Mouse (Mus musculus) lung, embryonic 14.5 days (tissue): ENCODE results near the gene Sec1. TPM values are rescaled to one million over a fixed set of nuclear protein-coding genes. Genes with fewer than 3 reads are reported as not detected.

Experiments
- ATAC-seq: fragments of 200-750 bp; cut with Nextera tagmentation; 2 replicates; pipeline ENCODE4 v1.8.0; 2017; ENCODE audit warnings: mild to moderate bottlenecking, moderate TSS enrichment, moderate library complexity; ENCODE audit not compliant: insufficient read depth
- DNase-seq: peaks from one replicate; pipeline ENCODE4 v3.0.0-alpha.2; 2015
- H3K27ac ChIP-seq: fragments of 300-500 bp; sonication (generic); 2 replicates; pipeline ENCODE4 v1.5.1; 2014; ENCODE audit warnings: low read depth, mild to moderate bottlenecking, moderate library complexity
- H3K27me3 ChIP-seq: fragments of 300-500 bp; sonication (generic); 2 replicates; pipeline ENCODE4 v1.6.1; 2014; ENCODE audit warnings: low read length, control low read depth; ENCODE audit not compliant: insufficient read depth
- H3K36me3 ChIP-seq: fragments of 300-500 bp; sonication (generic); 2 replicates; pipeline ENCODE4 v1.6.1; 2014; ENCODE audit warnings: control low read depth; ENCODE audit not compliant: insufficient read depth
- H3K4me1 ChIP-seq: fragments of 300-500 bp; sonication (generic); 2 replicates; pipeline ENCODE4 v1.6.1; 2014; ENCODE audit warnings: antibody characterized with exemption, control low read depth; ENCODE audit not compliant: insufficient read depth
- H3K4me2 ChIP-seq: fragments of 300-500 bp; sonication (generic); 2 replicates; pipeline ENCODE4 v1.6.1; 2014; ENCODE audit warnings: mild to moderate bottlenecking
- H3K4me3 ChIP-seq: fragments of 300-500 bp; sonication (generic); 2 replicates; pipeline ENCODE4 v1.5.1; 2014; ENCODE audit warnings: low read depth, low read length
- H3K9ac ChIP-seq: fragments of 300-500 bp; sonication (generic); 2 replicates; pipeline ENCODE4 v1.6.1; 2014
- H3K9me3 ChIP-seq: fragments of 300-500 bp; sonication (generic); 2 replicates; pipeline ENCODE4 v1.6.1; 2016; ENCODE audit warnings: low read depth, low read length, control low read depth
- CTCF ChIP-seq: IDR thresholded peaks from 2 replicates; pipeline ENCODE4 v1.5.1; 2016; ENCODE audit warnings: antibody characterized with exemption, low read depth
- WGBS: fragments of 180-500 bp; shearing (Covaris S2); extraction: QIAGEN DNeasy Blood & Tissue Kit; methylation state at CpG from one replicate; pipeline ENCODE4 v1.1.7; 2014; 5-methylcytosine and 5-hydroxymethylcytosine counted together
- polyA plus RNA-seq: library from polyadenylated mRNA; unstranded; fragments of >200 nt; fragmentation: Nextera tagmentation; extraction: Ambion mirVana; gene quantifications from 2 replicates; pipeline ENCODE4 v1.2.1, GENCODE M21; 2014

Sec1 gene
- polyA plus RNA-seq, 1 experiment from 2014 or later = not detected

DNA sequence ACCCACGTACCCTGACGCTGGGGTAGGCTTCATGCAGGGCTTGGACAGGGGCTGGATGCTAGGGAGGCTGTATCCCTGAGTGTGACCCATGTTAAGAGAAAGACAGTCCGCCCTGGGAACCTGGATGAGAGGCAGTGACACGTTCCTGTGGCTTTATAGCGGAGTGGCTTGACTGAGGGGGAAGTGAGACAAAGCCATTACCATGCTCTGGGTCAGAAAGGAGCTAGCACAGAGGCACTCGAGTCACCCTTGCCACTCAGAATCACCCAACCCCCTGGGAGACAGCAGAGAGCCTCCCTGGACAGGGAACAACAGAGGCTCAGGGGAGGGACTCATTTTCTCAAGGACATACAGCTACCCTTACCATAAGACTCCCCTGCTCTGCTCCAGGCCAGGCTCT lies 5.1 kb downstream of the Sec1 start:
- TF ChIP-seq CTCF = no peak
- Histone ChIP-seq H3K27ac (no peak overlapping the region), H3K4me2 (no peak overlapping the region), H3K27me3 (no peaks in the 10 kb centered on the region), H3K4me1 (no peaks in the 10 kb centered on the region), H3K9ac (no peak overlapping the region), H3K36me3 (no peaks in the 10 kb centered on the region), H3K9me3 (no peaks in the 10 kb centered on the region), H3K4me3 (no peak overlapping the region)
- ATAC-seq (no peak), DNase-seq (no peak)
- WGBS = 56% methylated on average over 6 of the region's 6 CpGs

DNA sequence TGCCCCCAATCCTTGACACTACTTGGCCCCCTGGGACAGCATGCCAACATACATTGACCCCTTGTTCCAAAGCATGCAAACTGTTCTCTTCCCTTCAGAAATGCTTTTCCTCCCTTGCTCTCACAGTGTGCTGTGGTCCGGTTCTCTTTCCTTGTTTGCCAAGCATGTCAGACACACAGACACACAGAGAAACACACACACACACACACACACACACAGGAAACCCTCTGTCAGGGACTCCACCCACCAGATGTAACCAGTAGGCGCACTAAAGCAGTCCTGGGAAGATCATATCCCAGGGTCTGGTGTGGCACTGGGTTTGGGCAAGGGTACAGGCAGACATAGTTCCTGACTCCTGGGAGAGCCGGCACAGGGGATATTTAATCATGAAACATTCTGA lies 7.4 kb downstream of the Sec1 start:
- Histone ChIP-seq H3K36me3 (no peaks in the 10 kb centered on the region), H3K4me1 (peaks cover 7% of the 10 kb centered on the region; the same call in 1 of the 2 replicates), H3K4me2 (no peak overlapping the region), H3K9me3 (no peaks in the 10 kb centered on the region), H3K9ac (no peak overlapping the region), H3K4me3 (no peak overlapping the region), H3K27ac (no peak overlapping the region), H3K27me3 (no peaks in the 10 kb centered on the region)
- WGBS = 52% methylated on average over 3 of the region's 3 CpGs
- TF ChIP-seq CTCF = no peak
- DNase-seq = no peak
- ATAC-seq = no peak

DNA sequence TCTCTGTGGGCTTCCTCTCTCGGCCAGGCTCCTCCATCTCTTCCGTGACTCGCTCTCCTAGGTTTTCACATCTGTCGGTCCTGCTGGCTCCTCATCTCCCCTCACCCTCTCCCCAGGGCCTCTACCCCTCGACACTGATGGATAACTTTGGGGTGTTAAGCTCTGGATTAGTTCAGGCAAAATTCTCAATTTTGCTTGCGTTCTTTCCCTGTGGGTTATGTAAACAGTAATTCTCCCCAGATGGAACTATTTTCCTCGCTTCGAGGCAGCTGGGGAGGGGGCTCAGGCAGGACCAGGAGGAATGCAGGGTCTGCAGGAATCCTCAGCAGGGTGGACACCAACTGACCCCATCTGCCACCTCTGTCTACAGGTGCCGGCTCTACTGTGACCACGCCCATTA lies 8.4 kb downstream of the Sec1 start:
- peaks cover 7% of the 10 kb centered on the region; the same call in 1 of the 2 replicates for H3K4me1 ChIP-seq
- H3K27ac ChIP-seq = no peak overlapping the region
- DNase-seq = no peak
- no peaks in the 10 kb centered on the region for H3K27me3 ChIP-seq
- 26% methylated on average over 10 of the region's 10 CpGs for WGBS
- ATAC-seq = no peak
- H3K9me3 ChIP-seq = no peaks in the 10 kb centered on the region
- TF ChIP-seq CTCF = no peak
- no peak overlapping the region for H3K4me2 ChIP-seq
- H3K36me3 ChIP-seq = no peaks in the 10 kb centered on the region
- H3K9ac ChIP-seq = no peak overlapping the region
- H3K4me3 ChIP-seq = no peak overlapping the region

DNA sequence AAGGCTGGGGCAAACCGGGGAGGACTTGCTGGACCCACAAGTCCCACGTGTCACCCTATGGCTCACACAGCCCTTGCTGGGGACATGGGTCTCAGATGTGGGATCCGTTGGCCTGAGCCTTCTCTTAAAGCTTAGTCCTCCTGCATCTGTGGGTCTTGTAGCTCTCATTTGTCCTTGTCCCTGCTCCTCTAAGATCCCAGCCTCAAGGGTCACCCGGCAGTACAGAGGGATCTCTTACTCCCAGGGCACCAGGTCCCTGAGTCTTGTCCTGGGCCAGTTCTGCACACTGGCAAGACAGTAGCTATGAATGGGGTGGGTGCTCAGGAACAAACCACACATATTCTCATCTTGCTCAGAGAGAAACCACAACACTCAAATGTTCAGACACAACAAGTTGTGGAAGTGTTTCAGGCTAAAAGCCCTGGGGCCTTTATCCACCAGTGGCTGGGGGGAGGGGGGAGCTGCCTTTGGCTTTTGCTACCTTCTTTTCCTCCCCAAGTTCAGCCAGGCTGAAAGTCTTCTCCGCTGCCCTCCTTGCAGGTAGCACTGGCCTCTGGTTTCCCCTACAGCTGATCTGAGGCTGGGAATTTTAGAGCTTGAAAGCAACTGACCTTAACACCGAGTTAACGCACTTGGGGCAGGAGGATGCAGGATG lies 10.7 kb downstream of the Sec1 start, which contains the start of gene Ntn5:
Gene Ntn5, plus strand, starts transcription at position 627 of the 655 bp plus-strand sequence.
- 72% methylated on average over 7 of the region's 7 CpGs for WGBS
- no peak within 1 kb of the TSS for H3K27ac ChIP-seq
- H3K9me3 ChIP-seq = no peaks in the 10 kb centered on the region
- no peak within 1 kb of the TSS for H3K4me2 ChIP-seq
- H3K36me3 ChIP-seq = no peaks in the 10 kb centered on the region
- H3K27me3 ChIP-seq = no peaks in the 10 kb centered on the region
- DNase-seq (no peak), ATAC-seq (no peak)
- H3K9ac ChIP-seq = no peak within 1 kb of the TSS; the same call in 1 of the 2 replicates
- no peak for TF ChIP-seq CTCF
- H3K4me3 ChIP-seq = no peak within 1 kb of the TSS
- peaks cover 7% of the 10 kb centered on the region; the same call in 1 of the 2 replicates for H3K4me1 ChIP-seq

DNA sequence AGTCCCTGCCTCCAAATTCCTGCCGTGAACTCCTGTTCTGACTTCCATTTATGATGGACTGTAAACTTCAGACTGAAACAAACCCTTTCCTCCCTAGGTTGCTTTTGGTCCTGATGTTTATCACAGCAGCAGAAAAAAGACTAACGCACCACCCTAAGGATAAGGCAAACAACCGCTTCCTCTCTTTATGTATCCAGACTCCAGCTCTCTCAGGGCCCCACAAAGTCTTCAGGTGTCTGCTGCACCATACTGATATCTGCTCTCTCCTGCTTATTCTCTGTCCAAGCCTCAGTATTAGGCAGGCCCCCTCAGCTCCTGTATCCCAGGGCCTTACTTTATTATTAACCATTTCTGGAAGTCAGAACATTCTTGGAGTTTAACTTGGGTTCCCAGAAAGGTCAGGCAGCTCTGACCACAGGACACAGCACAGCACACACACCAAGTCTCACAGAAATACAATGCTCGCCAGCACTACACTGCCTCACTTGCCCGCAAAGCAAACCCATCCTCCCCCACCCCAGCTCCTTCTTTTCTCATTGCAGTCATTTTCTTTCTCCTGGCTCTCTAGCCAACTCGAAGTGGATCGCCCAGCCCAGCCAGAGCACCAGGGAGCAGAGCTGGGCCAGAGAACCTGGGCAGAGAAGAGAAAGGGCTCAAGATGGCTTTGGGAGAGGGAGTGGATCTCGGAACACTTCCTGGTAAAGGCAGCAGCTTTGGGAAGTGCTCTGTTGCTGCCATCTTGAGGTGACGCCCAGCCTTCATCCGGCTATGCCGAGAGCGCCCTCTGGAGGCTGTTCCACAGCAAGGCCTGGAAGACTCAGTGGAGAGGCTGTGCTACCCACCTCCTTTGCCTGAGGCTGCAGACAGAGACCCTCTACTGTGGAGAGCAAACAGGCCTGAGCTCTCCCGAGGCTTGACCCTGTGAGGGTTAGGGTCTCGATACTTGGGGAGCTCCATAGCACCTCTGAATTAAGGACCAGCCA lies 11.8 kb downstream of the Sec1 start:
- peaks cover 7% of the 10 kb centered on the region; the same call in 1 of the 2 replicates for H3K4me1 ChIP-seq
- ATAC-seq = peak; percentile 80
- TF ChIP-seq CTCF = peak; percentile 98
- H3K9me3 ChIP-seq = no peaks in the 10 kb centered on the region
- H3K4me3 ChIP-seq = no peak overlapping the region
- 0 out of 2 replicates have a peak overlapping the region, but pooled peaks have one; percentile 25 for H3K9ac ChIP-seq
- H3K27ac ChIP-seq = peak overlapping the region; percentile 56; the same call in 1 of the 2 replicates
- H3K27me3 ChIP-seq = no peaks in the 10 kb centered on the region
- peak overlapping the region; percentile 46 for H3K4me2 ChIP-seq
- DNase-seq = peak; percentile 97
- H3K36me3 ChIP-seq = no peaks in the 10 kb centered on the region
- WGBS = 28% methylated on average over 14 of the region's 14 CpGs

DNA sequence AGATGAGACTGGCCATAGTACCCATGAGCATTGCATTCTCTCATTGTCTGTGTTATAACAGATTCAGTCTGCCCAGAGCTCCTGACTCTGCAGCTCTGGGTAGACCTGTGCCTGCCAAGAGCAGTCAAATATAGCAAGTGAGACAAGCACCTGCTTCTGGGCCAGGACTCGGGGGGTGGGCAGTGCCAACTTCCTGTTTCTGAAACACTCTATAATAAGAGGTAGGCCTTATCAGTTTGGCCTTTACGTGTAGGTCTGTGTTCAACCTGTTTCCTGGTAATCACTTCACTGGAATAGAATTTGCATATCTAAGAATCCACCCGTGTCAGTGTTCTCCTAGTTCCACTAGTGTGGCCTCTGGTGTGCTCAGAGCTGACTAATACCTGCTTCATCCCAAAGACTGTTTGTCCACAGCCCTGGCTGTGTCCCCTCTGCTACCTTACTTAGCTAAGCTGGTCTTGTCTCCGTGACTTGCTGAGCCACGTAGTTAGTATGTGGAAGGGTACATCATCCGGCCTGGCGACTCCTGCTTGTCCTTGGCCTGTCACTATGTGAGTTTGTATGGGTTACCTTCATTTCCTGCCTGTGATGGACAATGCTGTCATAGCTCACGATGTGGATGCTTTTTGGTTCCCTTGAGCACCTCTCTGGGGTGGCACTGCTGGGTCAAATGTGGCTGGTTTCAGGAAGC lies 13.0 kb downstream of the Sec1 start:
- no peak overlapping the region for H3K27ac ChIP-seq
- no peak for DNase-seq
- no peak overlapping the region for H3K4me2 ChIP-seq
- no peaks in the 10 kb centered on the region for H3K36me3 ChIP-seq
- peaks cover 7% of the 10 kb centered on the region; the same call in 1 of the 2 replicates for H3K4me1 ChIP-seq
- TF ChIP-seq CTCF = no peak
- H3K4me3 ChIP-seq = no peak overlapping the region
- no peak overlapping the region for H3K9ac ChIP-seq
- H3K27me3 ChIP-seq = no peaks in the 10 kb centered on the region
- 72% methylated on average over 8 of the region's 8 CpGs for WGBS
- no peaks in the 10 kb centered on the region for H3K9me3 ChIP-seq
- ATAC-seq = no peak
